Comparison of ENCODE assay signal across 15 mouse cellular contexts in genomic region chr17:28907959-28908358, GRCm38 (mm10). TPM values are rescaled to one million over a fixed set of nuclear protein-coding genes. Genes with fewer than 3 reads are reported as not detected.
DNase-seq lines count a peak whose midpoint lies in the region; ATAC-seq and TF ChIP-seq lines count a peak whose summit lies in the region.
"Had no signal": no experiment of that assay in that cellular context is flagged by ENCODE, and none has a peak within 500 bp of the region (broad histone marks: within the 10 kb centered on the region; RNA-seq: fewer than 3 reads in every experiment).

No protein-coding gene starts in this region.

- peaks cover 7% of the 10 kb centered on the region for H3K4me1 ChIP-seq in cortical plate, adult 2 months (ENCODE audit: control insufficient read depth, insufficient read depth, low read length)
- peaks cover 23% of the 10 kb centered on the region for H3K4me1 ChIP-seq in neural tube, embryonic 15.5 days

- no peak for ATAC-seq in neural tube, embryonic 15.5 days (ENCODE audit: low FRiP score)

- WGBS in neural tube, embryonic 15.5 days: 68% methylated on average over 7 of the region's 7 CpGs

- H3K4me3 ChIP-seq in cortical plate, adult 2 months (ENCODE audit: insufficient read depth, low read length): no peak overlapping the region
- H3K4me3 ChIP-seq in neural tube, embryonic 15.5 days (replicated peaks): no peak overlapping the region

- H3K9me3 ChIP-seq in neural tube, embryonic 15.5 days (replicated peaks): no peaks in the 10 kb centered on the region

- peak; percentile 1 for DNase-seq in gastrocnemius, postnatal 10 days
- DNase-seq in gastrocnemius, postnatal 36 days: no peak
- DNase-seq in CD4-positive helper T cell, adult 2 months (ENCODE audit: low read depth, low spot score): peak; percentile 54
- peak; percentile 59 to 72 for DNase-seq in left cerebral cortex, adult 9 months (ENCODE audit: low spot score in 2 of 2)
- DNase-seq in urinary bladder, postnatal 36 days (ENCODE audit: low spot score in 2 of 2): no peak
- DNase-seq in kidney, postnatal 14 days: no peak
- DNase-seq: embryo, embryonic 11 days; heart, postnatal 10 days; retina, postnatal 1 day had no signal

- peaks cover 16% of the 10 kb centered on the region; the same call in 1 of the 2 replicates for H3K27me3 ChIP-seq in neural tube, embryonic 15.5 days (replicated peaks)

- peak; percentile 43; the same call in 1 of the 2 replicates for TF ChIP-seq POLR2A in cortical plate, adult 2 months (IDR thresholded peaks at IDR 0.05; ENCODE audit: extremely low read depth, insufficient read depth, low read length)

- H3K9ac ChIP-seq in neural tube, embryonic 15.5 days (replicated peaks): no peak overlapping the region
- H3K9ac ChIP-seq: liver, embryonic 14.5 days had no signal

- intact Hi-C loops in gastrocnemius, postnatal 36 days (cut with DNase I): no loop called here

- peak overlapping the region; percentile 24; the same call in 1 of the 2 replicates for H3K27ac ChIP-seq in cortical plate, adult 2 months (ENCODE audit: insufficient read depth, low read length)
- H3K27ac ChIP-seq in neural tube, embryonic 15.5 days (replicated peaks): no peak overlapping the region
- H3K27ac ChIP-seq: kidney, postnatal 0 days; liver, embryonic 14.5 days had no signal

- H3K4me2 ChIP-seq in neural tube, embryonic 15.5 days: no peak overlapping the region

- no peak for TF ChIP-seq CTCF in cortical plate, adult 2 months (IDR thresholded peaks at IDR 0.05; ENCODE audit: extremely low read depth, insufficient read depth, low read length)

- no peaks in the 10 kb centered on the region for H3K36me3 ChIP-seq in neural tube, embryonic 15.5 days

RNA-seq across cellular contexts. Expression of gene 4930539E08Rik, which starts 7.2 kb away (rescaled TPM):
- under 1 TPM in 1 of 2 experiments, not detected in 1; 0.09 TPM for total RNA-seq in gastrocnemius, postnatal 10 days (2021)
- total RNA-seq in gastrocnemius, postnatal 36 days (2021): not detected
- 7.6 and 7.9 TPM in 2 replicates for polyA plus RNA-seq in cortical plate, adult 2 months (2012; rRNA removed)
- 1.1 and 1.6 TPM in 2 replicates for polyA plus RNA-seq in neural tube, embryonic 15.5 days (2015; fragmentation: Nextera tagmentation; extraction: Ambion mirVana)
- total RNA-seq: gastrocnemius, adult 18-20 months had no signal

RNA-seq across cellular contexts. Expression of gene Pxt1, which starts 35.7 kb away (rescaled TPM):
- not detected for total RNA-seq in gastrocnemius, postnatal 10 days (2021)
- not detected for total RNA-seq in gastrocnemius, postnatal 36 days (2021)
- polyA plus RNA-seq in cortical plate, adult 2 months (2012; rRNA removed): not detected in 2 replicates
- polyA plus RNA-seq in neural tube, embryonic 15.5 days (2015; fragmentation: Nextera tagmentation; extraction: Ambion mirVana): 0.24 TPM in 1 of 2 replicates, not detected in the other
- total RNA-seq: gastrocnemius, adult 18-20 months; heart, postnatal 10 days had no signal
- polyA plus RNA-seq: C2C12; kidney, postnatal 0 days had no signal

RNA-seq across cellular contexts. Expression of gene Kctd20, which starts 43.8 kb away (rescaled TPM):
- 10 to 100 TPM; 35.9 to 42.8 TPM for total RNA-seq in gastrocnemius, postnatal 10 days (2021)
- 10 to 100 TPM; 32.2 to 36.7 TPM for total RNA-seq in gastrocnemius, postnatal 36 days (2021)
- 46.5 and 50.0 TPM in 2 replicates for polyA plus RNA-seq in cortical plate, adult 2 months (2012; rRNA removed)
- 78.9 and 81.3 TPM in 2 replicates for polyA plus RNA-seq in neural tube, embryonic 15.5 days (2015; fragmentation: Nextera tagmentation; extraction: Ambion mirVana)

RNA-seq across cellular contexts. Expression of gene Pnpla1, which starts 49.7 kb away (rescaled TPM):
- not detected for total RNA-seq in gastrocnemius, postnatal 10 days (2021)
- total RNA-seq in gastrocnemius, postnatal 36 days (2021): not detected
- polyA plus RNA-seq in cortical plate, adult 2 months (2012; rRNA removed): 0.32 and 0.40 TPM in 2 replicates
- 0.06 and 0.15 TPM in 2 replicates for polyA plus RNA-seq in neural tube, embryonic 15.5 days (2015; fragmentation: Nextera tagmentation; extraction: Ambion mirVana)
- total RNA-seq: heart, postnatal 10 days had no signal
- polyA plus RNA-seq: C2C12; kidney, postnatal 0 days had no signal

Comparison
In these comparisons a context has a peak if more than half of its experiments do, and no peak if none do; other contexts are left out.
1. DNase-seq: peak in gastrocnemius, postnatal 10 days (single experiment), CD4-positive helper T cell, adult 2 months (single experiment) and left cerebral cortex, adult 9 months (2 of 2); none in gastrocnemius, postnatal 36 days (0 of 2), urinary bladder, postnatal 36 days (0 of 2) and kidney, postnatal 14 days (single experiment).